Comparison of ENCODE assay signal across 14 mouse cellular contexts in genomic region chr4:118229035-118229770, GRCm38 (mm10). TPM values are rescaled to one million over a fixed set of nuclear protein-coding genes. Genes with fewer than 3 reads are reported as not detected.
DNase-seq lines count a peak whose midpoint lies in the region; ATAC-seq and TF ChIP-seq lines count a peak whose summit lies in the region.
"Had no signal": no experiment of that assay in that cellular context is flagged by ENCODE, and none has a peak within 500 bp of the region (broad histone marks: within the 10 kb centered on the region; RNA-seq: fewer than 3 reads in every experiment).

No protein-coding gene starts in this region.

- no peaks in the 10 kb centered on the region for H3K27me3 ChIP-seq in hindbrain, embryonic 10.5 days (ENCODE audit: insufficient read depth, poor library complexity, severe bottlenecking)
- no peaks in the 10 kb centered on the region for H3K27me3 ChIP-seq in hindbrain, embryonic 14.5 days (ENCODE audit: control insufficient read depth, insufficient read depth, low read length)
- no peaks in the 10 kb centered on the region for H3K27me3 ChIP-seq in lung, embryonic 14.5 days (ENCODE audit: insufficient read depth, low read length)
- H3K27me3 ChIP-seq: heart, embryonic 13.5 days had no signal

- 73% methylated on average over 6 of the region's 6 CpGs for WGBS in hindbrain, embryonic 10.5 days
- 65% methylated on average over 6 of the region's 6 CpGs for WGBS in hindbrain, embryonic 14.5 days
- 63% methylated on average over 6 of the region's 6 CpGs for WGBS in lung, embryonic 14.5 days

- peak overlapping the region; percentile 56; the same call in 1 of the 2 replicates for H3K27ac ChIP-seq in hindbrain, embryonic 10.5 days
- H3K27ac ChIP-seq in hindbrain, embryonic 14.5 days = no peak overlapping the region
- peak overlapping the region; percentile 37; the same call in 1 of the 2 replicates for H3K27ac ChIP-seq in lung, embryonic 14.5 days (ENCODE audit: low read depth)
- H3K27ac ChIP-seq: heart, embryonic 13.5 days had no signal

- H3K9me3 ChIP-seq in hindbrain, embryonic 10.5 days = no peaks in the 10 kb centered on the region
- no peaks in the 10 kb centered on the region for H3K9me3 ChIP-seq in hindbrain, embryonic 14.5 days (ENCODE audit: control insufficient read depth, low read length)
- H3K9me3 ChIP-seq in lung, embryonic 14.5 days (ENCODE audit: low read depth, low read length) = no peaks in the 10 kb centered on the region
- H3K9me3 ChIP-seq: heart, embryonic 13.5 days had no signal

- ATAC-seq in hindbrain, embryonic 14.5 days (ENCODE audit: low FRiP score) = no peak
- peak; percentile 68 for ATAC-seq in lung, embryonic 14.5 days (ENCODE audit: insufficient read depth)
- no peak for ATAC-seq in megakaryocyte-erythroid progenitor cell, adult 5-6 weeks (replicated peaks; ENCODE audit: low FRiP score, low TSS enrichment, poor library complexity, severe bottlenecking)
- ATAC-seq: liver, postnatal 0 days had no signal

- H3K4me3 ChIP-seq in hindbrain, embryonic 10.5 days = no peak overlapping the region
- H3K4me3 ChIP-seq in hindbrain, embryonic 14.5 days (replicated peaks; ENCODE audit: low read length) = no peak overlapping the region
- H3K4me3 ChIP-seq in lung, embryonic 14.5 days (ENCODE audit: low read depth, low read length) = no peak overlapping the region
- H3K4me3 ChIP-seq: erythroblast, embryonic 14.5 days; heart, embryonic 13.5 days had no signal

- H3K36me3 ChIP-seq in hindbrain, embryonic 10.5 days = peaks cover 100% of the 10 kb centered on the region
- peaks cover 92% of the 10 kb centered on the region for H3K36me3 ChIP-seq in hindbrain, embryonic 14.5 days (replicated peaks; ENCODE audit: control insufficient read depth, insufficient read depth)
- H3K36me3 ChIP-seq in lung, embryonic 14.5 days (ENCODE audit: insufficient read depth) = peaks cover 86% of the 10 kb centered on the region

- H3K4me2 ChIP-seq in hindbrain, embryonic 14.5 days (replicated peaks) = no peak overlapping the region
- no peak overlapping the region for H3K4me2 ChIP-seq in lung, embryonic 14.5 days
- H3K4me2 ChIP-seq: heart, embryonic 13.5 days had no signal

- no peak for DNase-seq in hindbrain, embryonic 10.5 days (ENCODE audit: low spot score)
- DNase-seq in hindbrain, embryonic 14.5 days (ENCODE audit: low spot score) = no peak
- peak; percentile 47 for DNase-seq in urinary bladder, postnatal 14 days (ENCODE audit: low spot score)
- DNase-seq in urinary bladder, adult 18-20 months (ENCODE audit: low spot score in 2 of 2) = no peak
- peak; percentile 39 for DNase-seq in lung, embryonic 14.5 days
- DNase-seq in right cerebral cortex, postnatal 14 days = no peak
- DNase-seq in layer of hippocampus, postnatal 14 days (ENCODE audit: low spot score in 2 of 2) = no peak
- DNase-seq: cerebellum, adult 9-11 months; kidney, postnatal 4 days; liver, postnatal 0 days; thymus, adult 18-20 months had no signal

- H3K9ac ChIP-seq in hindbrain, embryonic 14.5 days = no peak overlapping the region
- H3K9ac ChIP-seq in lung, embryonic 14.5 days = no peak overlapping the region
- H3K9ac ChIP-seq: heart, embryonic 13.5 days; liver, postnatal 0 days had no signal

- TF ChIP-seq CTCF in lung, embryonic 14.5 days (IDR thresholded peaks at IDR 0.05; ENCODE audit: low read depth) = no peak

- H3K4me1 ChIP-seq in hindbrain, embryonic 10.5 days (replicated peaks) = peaks cover 19% of the 10 kb centered on the region
- no peaks in the 10 kb centered on the region for H3K4me1 ChIP-seq in hindbrain, embryonic 14.5 days (replicated peaks; ENCODE audit: control insufficient read depth, insufficient read depth, low read length)
- H3K4me1 ChIP-seq in lung, embryonic 14.5 days (ENCODE audit: insufficient read depth) = no peaks in the 10 kb centered on the region

RNA-seq across cellular contexts. Expression of gene Kdm4a, which starts 49.4 kb away (rescaled TPM):
- 33.9 and 40.2 TPM in 2 replicates for polyA plus RNA-seq in hindbrain, embryonic 10.5 days (2016; fragmentation: Nextera tagmentation; extraction: Ambion mirVana)
- 52.8 and 53.7 TPM in 2 replicates for polyA plus RNA-seq in hindbrain, embryonic 14.5 days (2014; fragmentation: Nextera tagmentation; extraction: Ambion mirVana)
- polyA plus RNA-seq in lung, embryonic 14.5 days (2014; fragmentation: Nextera tagmentation; extraction: Ambion mirVana) = 43.3 and 45.0 TPM in 2 replicates
- 20.5 and 24.9 TPM in 2 replicates for total RNA-seq in megakaryocyte-erythroid progenitor cell, adult 5-6 weeks (2014; fragmentation: Nextera tagmentation)
- total RNA-seq in megakaryocyte-erythroid progenitor cell, adult 5-6 weeks (2017) = 28.8 and 36.0 TPM in 2 replicates
- total RNA-seq in layer of hippocampus, postnatal 14 days (2021) = 10 to 100 TPM; 52.6 to 55.7 TPM

Comparison
In these comparisons a context has a peak if more than half of its experiments do, and no peak if none do; other contexts are left out.
1. DNase-seq: peak in urinary bladder, postnatal 14 days (single experiment) and lung, embryonic 14.5 days (single experiment); none in hindbrain, embryonic 10.5 days (single experiment), hindbrain, embryonic 14.5 days (single experiment), urinary bladder, adult 18-20 months (0 of 2), right cerebral cortex, postnatal 14 days (single experiment) and layer of hippocampus, postnatal 14 days (0 of 2).